In the genomic region with DNA sequence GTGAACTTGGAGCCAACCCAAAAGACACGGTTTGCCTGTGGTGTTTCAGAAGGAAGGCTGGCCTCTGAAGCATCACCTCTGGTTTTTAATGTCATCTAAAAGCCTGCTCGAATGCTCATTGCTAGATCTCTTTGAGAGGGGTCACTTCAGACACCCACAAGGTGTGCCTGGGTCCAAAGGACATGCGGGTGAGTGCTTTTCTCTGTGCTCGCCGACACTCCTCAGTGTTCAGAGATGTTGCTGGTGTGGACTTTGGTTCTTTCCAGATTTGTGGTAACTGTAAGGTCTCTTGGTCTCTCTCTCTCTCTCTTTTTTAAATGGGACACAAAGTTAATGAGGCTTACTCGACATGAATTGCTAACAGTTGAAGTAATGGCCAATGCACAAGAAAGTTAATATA, we compare ENCODE assay signal across 19 mouse cellular contexts. TPM values are rescaled to one million over a fixed set of nuclear protein-coding genes. Genes with fewer than 3 reads are reported as not detected.
"Had no signal": no experiment of that assay in that cellular context is flagged by ENCODE, and none has a peak within 500 bp of the region (broad histone marks: within the 10 kb centered on the region; RNA-seq: fewer than 3 reads in every experiment).

No protein-coding gene starts in this region.

- DNase-seq: lung, embryonic 14.5 days; lung, postnatal 4 days; midbrain, embryonic 14.5 days; right cerebral cortex, adult 18-20 months; right cerebral cortex, postnatal 25 days; right cerebral cortex, postnatal 4 days; spleen, adult 18-20 months; thymus, adult 18-20 months; thymus, postnatal 14 days; thymus, postnatal 36 days had no signal

- H3K4me2 ChIP-seq: lung, embryonic 14.5 days; midbrain, embryonic 12.5 days; neural tube, embryonic 13.5 days; neural tube, embryonic 15.5 days had no signal

- H3K9me3 ChIP-seq: midbrain, embryonic 10.5 days; midbrain, embryonic 12.5 days; neural tube, embryonic 13.5 days; neural tube, embryonic 15.5 days had no signal

- H3K36me3 ChIP-seq: midbrain, embryonic 10.5 days; midbrain, embryonic 12.5 days; neural tube, embryonic 13.5 days; neural tube, embryonic 15.5 days had no signal

- H3K27me3 ChIP-seq: midbrain, embryonic 12.5 days; neural tube, embryonic 13.5 days; neural tube, embryonic 15.5 days had no signal

- ATAC-seq: midbrain, embryonic 16.5 days had no signal

- H3K9ac ChIP-seq: lung, embryonic 14.5 days; midbrain, embryonic 12.5 days; neural tube, embryonic 13.5 days; neural tube, embryonic 15.5 days had no signal

- H3K4me3 ChIP-seq: midbrain, embryonic 10.5 days; midbrain, embryonic 12.5 days; myocyte; neural tube, embryonic 13.5 days; neural tube, embryonic 15.5 days had no signal

- H3K27ac ChIP-seq: midbrain, embryonic 10.5 days; midbrain, embryonic 12.5 days; neural tube, embryonic 13.5 days; neural tube, embryonic 15.5 days had no signal

RNA-seq across cellular contexts. Expression of a gene that starts 58.9 kb away (rescaled TPM):
- polyA plus RNA-seq: lung, embryonic 14.5 days; midbrain, embryonic 10.5 days; midbrain, embryonic 12.5 days; midbrain, embryonic 14.5 days; neural tube, embryonic 11.5 days; neural tube, embryonic 13.5 days; small intestine, adult 2 months; stomach, embryonic 16.5 days had no signal
